Mouse (Mus musculus) spleen, postnatal 36 days (tissue): ENCODE data around the gene Olfr1311.
"Not testable (repeated sequence)": the region's sequence is repeated elsewhere in the genome, so short reads cannot be mapped to it uniquely, and the experiment has no call there.

ENCODE experiments used
- DNase-seq, 2 experiments: peaks; one replicate each; pipeline ENCODE4 v3.0.0; 2022; ENCODE audit warnings: low spot score in 2 of 2, mixed read lengths in 1 of 2

Olfr1311 gene

DNA sequence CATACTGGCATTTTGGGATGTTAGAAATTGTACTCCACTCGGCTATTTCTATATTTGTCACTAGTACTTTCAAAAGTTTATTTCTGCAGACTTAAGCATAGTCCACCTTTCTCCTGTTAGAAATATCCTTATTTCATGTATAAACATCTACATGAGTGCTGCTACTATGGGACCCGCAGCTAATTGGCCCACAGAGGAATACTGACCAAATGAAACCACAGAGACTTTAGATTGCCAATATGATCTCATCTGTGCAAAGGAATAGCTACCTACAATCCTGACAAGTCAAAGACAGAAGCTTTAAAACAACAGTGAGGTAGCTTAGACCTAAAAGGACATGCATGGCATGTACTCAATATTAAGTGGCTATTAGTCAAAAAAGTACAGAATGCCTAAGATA, at the start of gene Olfr1311:
Olfr1311 (minus strand) TSS at position 101 of the 400 bp plus-strand sequence.
- no peak for DNase-seq

DNA sequence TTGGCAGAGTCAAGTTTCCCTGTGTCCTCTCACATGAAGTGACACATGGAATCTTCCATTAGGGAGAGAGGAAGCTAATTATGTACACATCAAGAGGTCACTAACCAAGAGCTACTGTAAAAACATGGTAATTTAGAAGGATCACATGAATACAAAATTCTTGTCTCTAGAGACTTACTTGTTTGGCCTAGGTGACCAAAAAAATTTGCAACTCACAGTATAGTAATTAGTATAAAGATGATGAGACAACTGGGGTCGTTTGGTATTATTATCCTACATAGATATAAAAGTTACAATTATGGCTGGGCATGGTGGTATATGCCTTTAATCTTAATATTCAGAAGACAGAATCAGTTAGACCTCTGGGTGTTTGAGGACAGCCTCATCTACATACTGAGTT, 25.9 kb upstream of the Olfr1311 start, which contains the start of gene Olfr1312:
Olfr1312 (minus strand) TSS at position 101 of the 400 bp plus-strand sequence.
- DNase-seq: no peak

DNA sequence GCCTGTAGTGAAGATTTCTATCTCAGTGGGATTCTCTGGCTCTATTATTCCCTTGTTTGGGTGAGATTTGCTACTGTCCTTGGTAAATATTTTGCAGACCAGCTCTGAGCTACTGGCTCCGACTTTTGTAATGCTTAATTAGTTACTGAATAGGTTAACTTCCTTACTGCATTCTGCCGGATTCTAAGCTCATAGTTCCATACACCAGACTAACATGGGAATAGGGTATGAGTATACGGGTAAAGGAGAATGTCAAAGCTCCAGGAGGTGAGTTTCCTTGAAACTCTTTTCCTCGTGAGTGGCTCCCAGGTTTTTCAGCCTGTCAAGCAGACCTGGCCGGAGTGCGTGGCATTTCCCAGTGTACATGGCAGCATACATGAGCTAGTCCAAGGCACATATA, 2.8 kb upstream of the Olfr1311 start:
- DNase-seq: not testable (repeated sequence)

DNA sequence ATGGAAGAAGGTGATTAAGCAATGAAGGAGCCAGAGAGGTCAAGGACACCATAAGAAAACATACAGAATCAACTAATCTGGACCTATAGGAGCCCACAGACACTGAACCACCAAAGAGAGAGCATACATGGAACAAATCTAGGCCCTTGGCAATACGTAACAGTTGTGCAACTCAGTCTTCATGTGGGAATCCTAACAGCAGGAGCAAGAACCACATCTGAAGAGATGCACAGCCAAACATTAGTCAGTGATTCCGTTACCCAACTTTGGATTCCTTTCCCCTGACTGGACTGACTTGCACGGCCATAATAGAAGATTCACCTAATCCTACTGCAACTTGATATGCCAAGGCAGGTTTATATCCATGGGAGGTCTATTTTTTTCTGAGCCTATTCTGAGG, 9.3 kb downstream of the Olfr1311 start:
- no peak for DNase-seq

DNA sequence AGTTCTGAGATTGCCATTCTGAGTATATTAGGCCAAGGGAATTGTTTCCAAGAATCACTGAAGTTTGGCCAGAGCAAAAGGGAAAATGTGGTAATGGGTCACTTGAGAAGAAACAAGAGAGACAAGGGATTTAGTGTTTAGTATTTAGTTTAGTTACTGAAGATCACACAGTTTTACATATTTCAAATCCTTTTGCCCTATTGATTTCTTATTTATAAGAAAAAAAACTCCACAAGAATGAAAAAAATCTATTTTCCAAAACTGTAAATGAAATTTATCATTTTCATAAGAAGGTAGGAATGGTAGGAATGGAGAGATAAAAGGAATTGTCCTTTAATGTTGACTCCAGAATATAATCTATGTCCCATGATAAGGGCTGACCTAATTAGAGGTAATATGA, 11.6 kb downstream of the Olfr1311 start, which contains the start of gene Olfr1310:
Olfr1310 (minus strand) TSS at position 101 of the 400 bp plus-strand sequence.
- no peak for DNase-seq

DNA sequence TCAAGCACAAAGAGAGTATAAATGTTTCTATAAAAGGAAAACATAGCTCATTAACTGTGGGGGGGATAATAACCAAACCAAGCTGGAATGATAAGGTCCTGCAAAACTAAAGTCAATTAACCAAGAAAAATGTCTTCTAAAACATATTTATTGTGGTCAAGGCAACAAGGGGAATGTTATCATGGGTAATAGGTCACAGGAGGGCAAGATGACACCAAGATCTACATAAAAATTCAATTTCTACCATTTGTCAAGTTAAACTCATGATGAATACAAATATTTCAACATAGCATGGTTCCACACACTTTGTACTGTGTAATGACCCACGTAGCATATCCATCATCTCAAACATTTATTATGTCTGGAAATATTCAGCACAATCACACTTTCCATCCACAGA, 34.0 kb downstream of the Olfr1311 start, which contains the start of gene Olfr1309:
Olfr1309 (minus strand) TSS at position 101 of the 400 bp plus-strand sequence.
- no peak for DNase-seq
